10 mouse cellular contexts compared by ENCODE assay signal in genomic region chr5:111631572-111632161, GRCm38 (mm10).
A peak's percentile ranks its signal among the peaks of the same experiment; 100 is the strongest.
DNase-seq lines count a peak whose midpoint lies in the region; ATAC-seq and TF ChIP-seq lines count a peak whose summit lies in the region.
"Had no signal": no experiment of that assay in that cellular context is flagged by ENCODE, and none has a peak within 500 bp of the region (broad histone marks: within the 10 kb centered on the region; RNA-seq: fewer than 3 reads in every experiment).

No protein-coding gene starts in this region.

- H3K4me2 ChIP-seq in embryonic facial prominence, embryonic 12.5 days (replicated peaks): peak overlapping the region; percentile 39
- no peak overlapping the region for H3K4me2 ChIP-seq in kidney, postnatal 0 days (ENCODE audit: low read length)
- H3K4me2 ChIP-seq in neural tube, embryonic 13.5 days: 0 out of 2 replicates have a peak overlapping the region, but pooled peaks have one; percentile 3

- H3K4me3 ChIP-seq in kidney, adult 2 months (ENCODE audit: insufficient read depth, low read depth, low read length): no peak overlapping the region
- H3K4me3 ChIP-seq in embryonic facial prominence, embryonic 12.5 days: no peak overlapping the region
- H3K4me3 ChIP-seq in kidney, postnatal 0 days (replicated peaks; ENCODE audit: low read depth, low read length): no peak overlapping the region
- H3K4me3 ChIP-seq in neural tube, embryonic 13.5 days: no peak overlapping the region

- H3K27me3 ChIP-seq in kidney, adult 2 months (replicated peaks; ENCODE audit: control insufficient read depth, insufficient read depth, low read length): no peaks in the 10 kb centered on the region
- H3K27me3 ChIP-seq in embryonic facial prominence, embryonic 12.5 days: no peaks in the 10 kb centered on the region
- no peaks in the 10 kb centered on the region for H3K27me3 ChIP-seq in kidney, postnatal 0 days (ENCODE audit: insufficient read depth, low read length)
- peaks cover 31% of the 10 kb centered on the region for H3K27me3 ChIP-seq in neural tube, embryonic 13.5 days

- peak overlapping the region; percentile 31 for H3K9ac ChIP-seq in embryonic facial prominence, embryonic 12.5 days
- H3K9ac ChIP-seq in kidney, postnatal 0 days (ENCODE audit: low read depth, low read length): 0 out of 2 replicates have a peak overlapping the region, but pooled peaks have one; percentile 37
- peak overlapping the region; percentile 23; the same call in 1 of the 2 replicates for H3K9ac ChIP-seq in neural tube, embryonic 13.5 days

- no peak overlapping the region for H3K27ac ChIP-seq in kidney, adult 2 months (ENCODE audit: insufficient read depth, low read depth, low read length)
- peak overlapping the region; percentile 96 for H3K27ac ChIP-seq in embryonic facial prominence, embryonic 12.5 days
- H3K27ac ChIP-seq in kidney, postnatal 0 days: peak overlapping the region; percentile 82
- peak overlapping the region; percentile 43 for H3K27ac ChIP-seq in neural tube, embryonic 13.5 days (replicated peaks)

- H3K4me1 ChIP-seq in kidney, adult 2 months (ENCODE audit: control insufficient read depth, insufficient read depth, low read length): no peaks in the 10 kb centered on the region
- H3K4me1 ChIP-seq in embryonic facial prominence, embryonic 12.5 days: peaks cover 25% of the 10 kb centered on the region
- peaks cover 5% of the 10 kb centered on the region; the same call in 1 of the 2 replicates for H3K4me1 ChIP-seq in kidney, postnatal 0 days (replicated peaks; ENCODE audit: insufficient read depth, low read length)
- peaks cover 28% of the 10 kb centered on the region for H3K4me1 ChIP-seq in neural tube, embryonic 13.5 days (replicated peaks)

- TF ChIP-seq CTCF in kidney, adult 2 months (conservative IDR thresholded peaks at IDR 0.05; ENCODE audit: insufficient read depth, insufficient read length, low read depth, low read length): no peak
- no peak for TF ChIP-seq CTCF in kidney, postnatal 0 days (IDR thresholded peaks at IDR 0.05; ENCODE audit: low read depth)

- H3K9me3 ChIP-seq in embryonic facial prominence, embryonic 12.5 days: peaks cover 6% of the 10 kb centered on the region; the same call in 1 of the 2 replicates
- H3K9me3 ChIP-seq in kidney, postnatal 0 days (replicated peaks; ENCODE audit: low read length): no peaks in the 10 kb centered on the region
- H3K9me3 ChIP-seq in neural tube, embryonic 13.5 days: peaks cover 4% of the 10 kb centered on the region; the same call in 1 of the 2 replicates

- no peaks in the 10 kb centered on the region for H3K36me3 ChIP-seq in kidney, adult 2 months (ENCODE audit: control insufficient read depth, insufficient read depth, low read length)
- no peaks in the 10 kb centered on the region for H3K36me3 ChIP-seq in embryonic facial prominence, embryonic 12.5 days
- H3K36me3 ChIP-seq in kidney, postnatal 0 days (ENCODE audit: insufficient read depth, low read length): no peaks in the 10 kb centered on the region
- no peaks in the 10 kb centered on the region for H3K36me3 ChIP-seq in neural tube, embryonic 13.5 days
- H3K36me3 ChIP-seq: G1E had no signal

- TF ChIP-seq POLR2A in kidney, adult 2 months (IDR thresholded peaks at IDR 0.05; ENCODE audit: low read depth, low read length): no peak

- peak; percentile 29 for DNase-seq in kidney, adult 2 months
- no peak for DNase-seq in kidney, adult 11 months
- DNase-seq in kidney, postnatal 0 days (ENCODE audit: low spot score): peak; percentile 88
- DNase-seq in adrenal gland, adult 2 months: no peak
- no peak for DNase-seq in lung, postnatal 4 days
- DNase-seq in cerebellum, adult 11 months: no peak
- DNase-seq: cerebellum, adult 18-20 months had no signal

- 51% methylated on average over 18 of the region's 18 CpGs for WGBS in kidney, adult 2 months
- 5% methylated on average over 18 of the region's 18 CpGs for WGBS in embryonic facial prominence, embryonic 12.5 days
- WGBS in kidney, postnatal 0 days: 25% methylated on average over 18 of the region's 18 CpGs
- WGBS in neural tube, embryonic 13.5 days: 10% methylated on average over 18 of the region's 18 CpGs

- peak; percentile 31 for ATAC-seq in embryonic facial prominence, embryonic 12.5 days (ENCODE audit: insufficient number of reproducible peaks, insufficient read depth, low FRiP score, low TSS enrichment)
- ATAC-seq in kidney, postnatal 0 days (replicated peaks; ENCODE audit: low FRiP score, low read depth): peak; percentile 34; the same call in 1 of the 2 replicates
- ATAC-seq in neural tube, embryonic 13.5 days (ENCODE audit: low read depth): no peak

Comparison
In these comparisons a context has a peak if more than half of its experiments do, and no peak if none do; other contexts are left out.
1. DNase-seq: peak in kidney, adult 2 months (single experiment) and kidney, postnatal 0 days (single experiment); none in kidney, adult 11 months (single experiment), adrenal gland, adult 2 months (single experiment), lung, postnatal 4 days (0 of 2) and cerebellum, adult 11 months (single experiment).
2. Peak in every context shown above with its lines, with median percentiles within 50 percentile points of each other: H3K9ac ChIP-seq.